Mouse (Mus musculus) lung, embryonic 14.5 days (tissue): ENCODE data around the gene C130050O18Rik. TPM values are rescaled to one million over a fixed set of nuclear protein-coding genes. Genes with fewer than 3 reads are reported as not detected.

Source experiments
- ATAC-seq: fragments of 200-750 bp; cut with Nextera tagmentation; 2 replicates; pipeline ENCODE4 v1.8.0; 2017; ENCODE audit warnings: mild to moderate bottlenecking, moderate TSS enrichment, moderate library complexity; ENCODE audit not compliant: insufficient read depth
- DNase-seq: peaks from one replicate; pipeline ENCODE4 v3.0.0-alpha.2; 2015
- H3K27ac ChIP-seq: fragments of 300-500 bp; sonication (generic); 2 replicates; pipeline ENCODE4 v1.5.1; 2014; ENCODE audit warnings: low read depth, mild to moderate bottlenecking, moderate library complexity
- H3K27me3 ChIP-seq: fragments of 300-500 bp; sonication (generic); 2 replicates; pipeline ENCODE4 v1.6.1; 2014; ENCODE audit warnings: low read length, control low read depth; ENCODE audit not compliant: insufficient read depth
- H3K36me3 ChIP-seq: fragments of 300-500 bp; sonication (generic); 2 replicates; pipeline ENCODE4 v1.6.1; 2014; ENCODE audit warnings: control low read depth; ENCODE audit not compliant: insufficient read depth
- H3K4me1 ChIP-seq: fragments of 300-500 bp; sonication (generic); 2 replicates; pipeline ENCODE4 v1.6.1; 2014; ENCODE audit warnings: antibody characterized with exemption, control low read depth; ENCODE audit not compliant: insufficient read depth
- H3K4me2 ChIP-seq: fragments of 300-500 bp; sonication (generic); 2 replicates; pipeline ENCODE4 v1.6.1; 2014; ENCODE audit warnings: mild to moderate bottlenecking
- H3K4me3 ChIP-seq: fragments of 300-500 bp; sonication (generic); 2 replicates; pipeline ENCODE4 v1.5.1; 2014; ENCODE audit warnings: low read depth, low read length
- H3K9ac ChIP-seq: fragments of 300-500 bp; sonication (generic); 2 replicates; pipeline ENCODE4 v1.6.1; 2014
- H3K9me3 ChIP-seq: fragments of 300-500 bp; sonication (generic); 2 replicates; pipeline ENCODE4 v1.6.1; 2016; ENCODE audit warnings: low read depth, low read length, control low read depth
- CTCF ChIP-seq: IDR thresholded peaks from 2 replicates; pipeline ENCODE4 v1.5.1; 2016; ENCODE audit warnings: antibody characterized with exemption, low read depth
- WGBS: fragments of 180-500 bp; shearing (Covaris S2); extraction: QIAGEN DNeasy Blood & Tissue Kit; methylation state at CpG from one replicate; pipeline ENCODE4 v1.1.7; 2014; 5-methylcytosine and 5-hydroxymethylcytosine counted together
- polyA plus RNA-seq: library from polyadenylated mRNA; unstranded; fragments of >200 nt; fragmentation: Nextera tagmentation; extraction: Ambion mirVana; gene quantifications from 2 replicates; pipeline ENCODE4 v1.2.1, GENCODE M21; 2014

The C130050O18Rik gene
- polyA plus RNA-seq, 1 experiment from 2014 or later: 1.1 TPM

- Histone ChIP-seq H3K27me3 (no peaks in the 10 kb centered on the region), H3K4me2 (no peak overlapping the region), H3K36me3 (no peaks in the 10 kb centered on the region), H3K4me1 (0 out of 2 replicates have a peak, but pooled peaks cover 2% of the 10 kb centered on the region), H3K9me3 (no peaks in the 10 kb centered on the region), H3K27ac (no peak overlapping the region), H3K4me3 (no peak overlapping the region), H3K9ac (no peak overlapping the region)
- ATAC-seq: no peak
- TF ChIP-seq CTCF: no peak
- WGBS: 88% methylated on average over 5 of the region's 5 CpGs
- no peak for DNase-seq
These were observed 9.9 kb downstream of the C130050O18Rik start for GRCm38 (mm10) chr5:139415001-139415400.

DNA sequence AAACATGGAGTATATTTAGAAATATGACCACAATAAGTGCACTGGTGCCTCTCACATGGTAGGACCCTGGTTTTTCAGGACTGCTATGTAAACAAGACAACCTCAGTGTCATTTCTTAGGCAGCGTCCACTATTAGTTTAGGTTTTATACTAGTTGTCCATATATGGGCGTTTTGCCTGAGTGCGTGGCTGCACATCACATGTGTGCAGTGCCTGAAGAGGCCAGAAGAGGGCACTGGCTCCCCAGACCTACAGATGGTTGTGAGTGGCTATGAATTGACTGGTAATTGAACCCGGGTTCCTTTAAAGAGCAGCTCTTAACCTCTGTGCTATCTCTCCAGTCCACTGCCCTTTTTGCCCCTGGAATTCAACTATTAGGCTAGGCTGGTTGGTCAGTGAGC lies 11.9 kb downstream of the C130050O18Rik start:
- DNase-seq: peak; percentile 41
- Histone ChIP-seq H3K27ac (no peak overlapping the region), H3K9ac (no peak overlapping the region), H3K4me3 (no peak overlapping the region), H3K36me3 (no peaks in the 10 kb centered on the region), H3K4me2 (no peak overlapping the region), H3K4me1 (0 out of 2 replicates have a peak, but pooled peaks cover 2% of the 10 kb centered on the region), H3K27me3 (no peaks in the 10 kb centered on the region), H3K9me3 (no peaks in the 10 kb centered on the region)
- TF ChIP-seq CTCF: peak; percentile 50
- ATAC-seq: no peak
- WGBS: 85% methylated on average over 4 of the region's 4 CpGs

DNA sequence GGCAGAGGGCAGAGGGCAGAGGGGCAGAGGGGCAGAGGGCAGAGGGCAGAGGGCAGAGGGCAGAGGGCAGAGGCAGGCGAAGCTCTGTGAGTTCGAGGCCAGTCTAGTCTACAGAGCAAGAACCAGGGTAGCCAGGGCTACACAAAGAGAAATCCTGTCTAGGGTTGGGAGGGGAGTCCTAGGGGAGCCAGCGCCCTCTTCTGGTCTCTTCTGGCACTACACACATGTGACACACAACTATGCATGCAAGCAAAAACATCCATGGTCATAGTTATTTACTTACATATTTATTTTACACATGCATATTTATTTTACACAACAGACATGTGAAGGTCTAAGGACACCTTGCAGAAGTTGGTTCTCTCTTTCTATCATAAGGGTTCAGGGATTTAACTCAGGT lies 12.4 kb downstream of the C130050O18Rik start:
- Histone ChIP-seq H3K4me2 (no peak overlapping the region), H3K27me3 (no peaks in the 10 kb centered on the region), H3K27ac (no peak overlapping the region), H3K4me1 (0 out of 2 replicates have a peak, but pooled peaks cover 2% of the 10 kb centered on the region), H3K4me3 (no peak overlapping the region), H3K9me3 (no peaks in the 10 kb centered on the region), H3K9ac (no peak overlapping the region), H3K36me3 (no peaks in the 10 kb centered on the region)
- 87% methylated on average over 3 of the region's 3 CpGs for WGBS
- ATAC-seq (no peak), DNase-seq (no peak)
- TF ChIP-seq CTCF: peak; percentile 13; the same call in 1 of the 2 replicates

DNA sequence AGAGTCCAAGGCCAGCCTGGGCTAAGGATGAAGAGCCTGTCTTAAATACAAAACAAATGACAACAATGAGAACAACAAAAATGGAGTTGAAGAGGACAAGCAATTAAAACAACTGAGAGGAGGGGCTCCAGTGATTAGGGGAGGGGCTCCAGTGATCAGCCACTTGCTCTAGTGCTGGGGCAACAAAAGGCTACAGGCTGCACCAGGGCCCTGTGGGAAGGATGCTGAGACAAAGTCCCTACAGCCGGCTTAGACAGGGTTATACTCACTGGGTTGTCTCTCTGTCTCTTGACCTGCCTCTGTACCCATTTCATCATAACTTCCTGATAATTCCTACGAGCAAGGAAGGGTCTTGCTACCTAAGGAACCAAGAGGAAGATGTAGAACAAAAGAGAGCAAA lies 13.0 kb downstream of the C130050O18Rik start:
- Histone ChIP-seq H3K27ac (peak overlapping the region; percentile 5; the same call in 1 of the 2 replicates), H3K4me3 (no peak overlapping the region), H3K27me3 (no peaks in the 10 kb centered on the region), H3K4me1 (peaks cover 5% of the 10 kb centered on the region; the same call in 1 of the 2 replicates), H3K9me3 (no peaks in the 10 kb centered on the region), H3K9ac (no peak overlapping the region), H3K4me2 (no peak overlapping the region), H3K36me3 (no peaks in the 10 kb centered on the region)
- TF ChIP-seq CTCF: no peak
- 65% methylated on average over 2 of the region's 2 CpGs for WGBS
- DNase-seq: no peak
- ATAC-seq: no peak

GRCm38 (mm10) chr5:139418633-139419032 lies 13.6 kb downstream of the C130050O18Rik start:
- H3K9ac ChIP-seq: no peak overlapping the region
- ATAC-seq: no peak
- peak; percentile 15 for DNase-seq

DNA sequence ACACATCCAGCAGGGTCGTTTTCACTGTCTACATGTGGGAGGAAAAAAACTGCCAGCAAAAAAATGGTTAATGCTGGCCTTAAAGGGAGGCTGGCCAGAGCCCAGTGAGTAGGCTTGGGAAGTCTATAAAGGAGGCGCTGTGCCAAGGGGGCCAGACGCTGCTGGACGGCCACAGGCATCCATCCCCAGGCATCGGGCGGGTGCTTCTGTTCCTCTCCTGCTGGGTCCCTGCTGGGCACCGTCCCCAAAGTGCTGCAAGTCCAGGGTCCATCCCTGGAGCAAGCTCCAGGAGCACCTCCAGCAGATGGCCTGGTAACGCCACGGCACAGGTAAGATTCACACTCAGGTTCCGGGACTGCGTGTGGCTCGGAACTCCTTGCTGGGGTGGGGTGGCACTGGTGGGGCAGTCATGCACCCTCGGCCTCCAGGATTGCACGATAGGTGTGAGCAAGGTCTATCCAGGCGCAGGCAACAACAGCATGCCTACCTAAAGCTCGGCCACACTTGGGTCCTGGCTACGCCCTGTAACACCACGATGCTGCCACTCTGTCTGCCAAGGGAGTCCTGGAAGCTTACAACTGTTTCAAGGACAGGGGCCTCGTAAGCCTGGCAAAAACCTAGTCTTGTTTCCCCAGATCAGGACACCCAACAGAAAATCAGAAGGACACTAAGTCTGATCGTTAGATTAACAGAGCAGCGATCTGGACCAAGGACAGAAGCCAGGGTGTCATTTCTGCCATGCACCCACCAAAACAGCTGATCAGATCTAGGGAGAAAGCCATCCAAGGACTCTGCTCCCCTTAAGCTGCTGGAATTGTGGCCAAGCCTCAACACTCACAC lies 18.2 kb downstream of the C130050O18Rik start, which contains the start of gene Gper1:
Gper1 (plus strand) TSS at position 126 of the 840 bp plus-strand sequence.
- Histone ChIP-seq H3K4me2 (peak within 1 kb of the TSS; percentile 58), H3K9me3 (no peaks in the 10 kb centered on the region), H3K9ac (peak within 1 kb of the TSS; percentile 49), H3K27ac (no peak within 1 kb of the TSS), H3K4me3 (peak within 1 kb of the TSS; percentile 27), H3K27me3 (no peaks in the 10 kb centered on the region), H3K4me1 (peaks cover 11% of the 10 kb centered on the region; the same call in 1 of the 2 replicates), H3K36me3 (0 out of 2 replicates have a peak, but pooled peaks cover 3% of the 10 kb centered on the region)
- DNase-seq (peak; percentile 92), ATAC-seq (peak; percentile 67)
- WGBS: 42% methylated on average over 21 of the region's 21 CpGs
- TF ChIP-seq CTCF: peak; percentile 25; the same call in 1 of the 2 replicates

More at GRCm38 (mm10) chr5:139418633-139419032, 13.6 kb downstream of the C130050O18Rik start:
- WGBS: 18% methylated on average over 3 of the region's 3 CpGs
- Histone ChIP-seq H3K27me3 (no peaks in the 10 kb centered on the region), H3K4me3 (no peak overlapping the region), H3K36me3 (no peaks in the 10 kb centered on the region), H3K27ac (peak overlapping the region; percentile 5; the same call in 1 of the 2 replicates), H3K4me1 (peaks cover 8% of the 10 kb centered on the region; the same call in 1 of the 2 replicates), H3K4me2 (no peak overlapping the region), H3K9me3 (no peaks in the 10 kb centered on the region)
- TF ChIP-seq CTCF: no peak

DNA sequence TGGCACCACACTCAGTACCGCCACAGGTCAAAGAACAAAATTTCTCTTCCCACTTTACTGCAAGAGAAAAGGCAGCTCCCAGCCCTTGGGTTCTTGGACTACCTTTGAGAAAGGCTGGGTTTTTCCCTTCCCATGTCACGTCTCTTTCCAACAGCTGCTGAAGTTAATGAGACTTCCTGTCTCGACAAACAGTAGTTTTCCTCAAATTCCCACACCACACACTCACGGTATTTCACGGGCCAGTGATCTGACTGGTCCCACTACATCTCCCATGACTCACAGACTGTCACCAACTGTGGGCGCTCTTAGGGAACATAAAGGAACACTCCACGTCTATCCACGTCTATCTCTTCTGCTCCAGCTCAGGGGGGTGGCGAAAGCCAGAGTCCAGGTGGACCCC lies 20.1 kb downstream of the C130050O18Rik start:
- TF ChIP-seq CTCF: no peak
- Histone ChIP-seq H3K36me3 (0 out of 2 replicates have a peak, but pooled peaks cover 3% of the 10 kb centered on the region), H3K4me1 (peaks cover 9% of the 10 kb centered on the region; the same call in 1 of the 2 replicates), H3K4me2 (no peak overlapping the region), H3K9me3 (no peaks in the 10 kb centered on the region), H3K9ac (no peak overlapping the region), H3K4me3 (no peak overlapping the region), H3K27ac (no peak overlapping the region), H3K27me3 (no peaks in the 10 kb centered on the region)
- DNase-seq (no peak), ATAC-seq (no peak)
- WGBS: 67% methylated on average over 9 of the region's 9 CpGs
